Mouse (Mus musculus) cortical plate, adult 2 months (tissue): Measurements from ENCODE around the gene 1600015I10Rik. TPM values are rescaled to one million over a fixed set of nuclear protein-coding genes. Genes with fewer than 3 reads are reported as not detected.
"Not testable (repeated sequence)": the region's sequence is repeated elsewhere in the genome, so short reads cannot be mapped to it uniquely, and the experiment has no call there.

Source experiments
- H3K27ac ChIP-seq: fragments of 200-500 bp; 2 replicates; pipeline ENCODE4 v1.5.1; 2012; ENCODE audit warnings: low read length, control low read depth, inconsistent platforms; ENCODE audit not compliant: insufficient read depth
- H3K4me1 ChIP-seq: fragments of 200-500 bp; 2 replicates; pipeline ENCODE4 v1.6.1; 2011; ENCODE audit warnings: low read length; ENCODE audit not compliant: control insufficient read depth, insufficient read depth
- H3K4me3 ChIP-seq: fragments of 200-500 bp; 2 replicates; pipeline ENCODE4 v1.5.1; 2011; ENCODE audit warnings: mild to moderate bottlenecking, low read length, control low read depth; ENCODE audit not compliant: insufficient read depth
- CTCF ChIP-seq: fragments of 200-500 bp; IDR thresholded peaks from 2 replicates; pipeline ENCODE4 v1.5.1; 2011; ENCODE audit warnings: mild to moderate bottlenecking, control low read depth, low read length; ENCODE audit not compliant: insufficient read depth; ENCODE audit errors: extremely low read depth
- POLR2A ChIP-seq: fragments of 200-500 bp; IDR thresholded peaks from 2 replicates; pipeline ENCODE4 v1.6.1; 2011; ENCODE audit warnings: mild to moderate bottlenecking, low read length, control low read depth; ENCODE audit not compliant: insufficient read depth; ENCODE audit errors: extremely low read depth
- polyA plus RNA-seq: library from polyadenylated mRNA; depleted of rRNA; stranded (reverse); fragments of >200 nt; gene quantifications from 2 replicates; pipeline ENCODE4 v1.2.3, GENCODE M21; 2012; rRNA removed

The 1600015I10Rik gene
- polyA plus RNA-seq, 1 experiment: not detected

- no peak for TF ChIP-seq POLR2A
- TF ChIP-seq CTCF: peak; percentile 44
- H3K4me1 ChIP-seq: no peaks in the 10 kb centered on the region
Measured at GRCm38 (mm10) chr6:48958053-48958452, 28.4 kb downstream of the 1600015I10Rik start.

GRCm38 (mm10) chr6:48959151-48959550, 29.5 kb downstream of the 1600015I10Rik start:
- not testable (repeated sequence) for H3K4me1 ChIP-seq, H3K4me3 ChIP-seq, H3K27ac ChIP-seq
- 0 out of 2 replicates have a peak, but pooled peaks have one; percentile 27 for TF ChIP-seq CTCF

More at GRCm38 (mm10) chr6:48958053-48958452, 28.4 kb downstream of the 1600015I10Rik start:
- H3K4me3 ChIP-seq: no peak overlapping the region
- H3K27ac ChIP-seq: no peak overlapping the region

- not testable (repeated sequence) for H3K27ac ChIP-seq, H3K4me1 ChIP-seq, H3K4me3 ChIP-seq
Measured at GRCm38 (mm10) chr6:48966696-48967095, 37.0 kb downstream of the 1600015I10Rik start.

- no peak for TF ChIP-seq POLR2A
- TF ChIP-seq CTCF: no peak
- no peaks in the 10 kb centered on the region for H3K4me1 ChIP-seq
- no peak overlapping the region for H3K27ac ChIP-seq
- no peak overlapping the region for H3K4me3 ChIP-seq
Measured at GRCm38 (mm10) chr6:48967868-48968267, 38.2 kb downstream of the 1600015I10Rik start.

GRCm38 (mm10) chr6:48974663-48975062, 45.0 kb downstream of the 1600015I10Rik start, which contains the start of gene Doxl2:
Doxl2 (plus strand) TSS chr6:48974963.
- H3K4me1 ChIP-seq: no peaks in the 10 kb centered on the region
- no peak within 1 kb of the TSS for H3K4me3 ChIP-seq
- TF ChIP-seq POLR2A: no peak
- TF ChIP-seq CTCF: no peak
- H3K27ac ChIP-seq: no peak within 1 kb of the TSS

GRCm38 (mm10) chr6:48979616-48980015, 49.9 kb downstream of the 1600015I10Rik start:
- Histone ChIP-seq H3K27ac (no peak overlapping the region), H3K4me1 (no peaks in the 10 kb centered on the region), H3K4me3 (no peak overlapping the region)
- TF ChIP-seq POLR2A (no peak), CTCF (no peak)

GRCm38 (mm10) chr6:48982305-48982704, 52.6 kb downstream of the 1600015I10Rik start:
- Histone ChIP-seq H3K4me1 (no peaks in the 10 kb centered on the region), H3K4me3 (no peak overlapping the region), H3K27ac (no peak overlapping the region)
- TF ChIP-seq POLR2A (no peak), CTCF (no peak)

Other genes with a start within 250 kb of the 1600015I10Rik start
- gene Gimap4, start 245.3 kb upstream of the 1600015I10Rik start, polyA plus RNA-seq: 0.31 and 0.51 TPM in 2 replicates
- 3.6 and 5.1 TPM in 2 replicates for gene Gimap6, start 221.7 kb upstream of the 1600015I10Rik start, polyA plus RNA-seq
- 1.0 TPM in 2 replicates for gene Gm28053, start 211.3 kb upstream of the 1600015I10Rik start, polyA plus RNA-seq
- not detected in 2 replicates for gene Gimap7, start 211.3 kb upstream of the 1600015I10Rik start, polyA plus RNA-seq
- 1.5 and 1.7 TPM in 2 replicates for gene Gimap1, start 190.8 kb upstream of the 1600015I10Rik start, polyA plus RNA-seq
- 0.75 and 0.78 TPM in 2 replicates for gene Gimap5, start 183.7 kb upstream of the 1600015I10Rik start, polyA plus RNA-seq
- 0.15 and 0.38 TPM in 2 replicates for gene Gimap3, start 159.0 kb upstream of the 1600015I10Rik start, polyA plus RNA-seq
- gene Tmem176a, start 89.0 kb upstream of the 1600015I10Rik start, polyA plus RNA-seq: 25.6 and 25.8 TPM in 2 replicates
- 75.5 and 76.3 TPM in 2 replicates for gene Tmem176b, start 88.4 kb upstream of the 1600015I10Rik start, polyA plus RNA-seq
- gene Aoc1, start 57.0 kb upstream of the 1600015I10Rik start, polyA plus RNA-seq: 0.04 TPM in 1 of 2 replicates, not detected in the other
- gene Doxl2, start 45.1 kb downstream of the 1600015I10Rik start, polyA plus RNA-seq: not detected in 2 replicates
- gene Svs1, start 57.0 kb downstream of the 1600015I10Rik start, polyA plus RNA-seq: not detected in 2 replicates
- 0.92 and 2.2 TPM in 2 replicates for gene Gpnmb, start 106.7 kb downstream of the 1600015I10Rik start, polyA plus RNA-seq
- gene Malsu1, start 143.9 kb downstream of the 1600015I10Rik start, polyA plus RNA-seq: 18.9 and 19.2 TPM in 2 replicates